ENCODE assay signal across 11 mouse cellular contexts in genomic region chr1:93063694-93064093, GRCm38 (mm10). TPM values are rescaled to one million over a fixed set of nuclear protein-coding genes. Genes with fewer than 3 reads are reported as not detected.
DNase-seq lines count a peak whose midpoint lies in the region; ATAC-seq and TF ChIP-seq lines count a peak whose summit lies in the region.
"Had no signal": no experiment of that assay in that cellular context is flagged by ENCODE, and none has a peak within 500 bp of the region (broad histone marks: within the 10 kb centered on the region; RNA-seq: fewer than 3 reads in every experiment).

No protein-coding gene starts in this region.

- ATAC-seq in forebrain, embryonic 13.5 days: 0 out of 2 replicates have a peak, but pooled peaks have one; percentile 22
- peak; percentile 61 for ATAC-seq in intestine, embryonic 15.5 days
- no peak for ATAC-seq in midbrain, postnatal 0 days (ENCODE audit: low FRiP score)

- DNase-seq in forebrain, embryonic 10.5 days (ENCODE audit: extremely low spot score, low spot score): no peak
- DNase-seq in ovary, adult 18-20 months (ENCODE audit: low spot score): peak; percentile 72
- no peak for DNase-seq in ovary, postnatal 10 days (ENCODE audit: low spot score)
- DNase-seq in ovary, postnatal 36 days (ENCODE audit: low spot score): peak; percentile 71
- no peak for DNase-seq in midbrain, postnatal 0 days (ENCODE audit: low spot score)
- DNase-seq in frontal cortex, postnatal 36 days (ENCODE audit: low spot score in 2 of 2): no peak
- DNase-seq: liver, embryonic 13.5 days had no signal

- no peak for TF ChIP-seq CTCF in midbrain, postnatal 0 days (IDR thresholded peaks at IDR 0.05)

- no peaks in the 10 kb centered on the region for H3K9me3 ChIP-seq in forebrain, embryonic 13.5 days (replicated peaks)
- H3K9me3 ChIP-seq in forebrain, embryonic 10.5 days: no peaks in the 10 kb centered on the region
- no peaks in the 10 kb centered on the region for H3K9me3 ChIP-seq in intestine, embryonic 15.5 days
- no peaks in the 10 kb centered on the region for H3K9me3 ChIP-seq in midbrain, postnatal 0 days (ENCODE audit: low read length)
- H3K9me3 ChIP-seq: liver, embryonic 13.5 days had no signal

- no peaks in the 10 kb centered on the region for H3K27me3 ChIP-seq in forebrain, embryonic 13.5 days
- H3K27me3 ChIP-seq in forebrain, embryonic 10.5 days (ENCODE audit: poor library complexity, severe bottlenecking): no peaks in the 10 kb centered on the region
- no peaks in the 10 kb centered on the region for H3K27me3 ChIP-seq in intestine, embryonic 15.5 days (replicated peaks)
- no peaks in the 10 kb centered on the region for H3K27me3 ChIP-seq in midbrain, postnatal 0 days (ENCODE audit: insufficient read depth, low read length)
- H3K27me3 ChIP-seq: liver, embryonic 13.5 days had no signal

- no peak overlapping the region for H3K4me3 ChIP-seq in forebrain, embryonic 13.5 days
- no peak overlapping the region for H3K4me3 ChIP-seq in forebrain, embryonic 10.5 days
- no peak overlapping the region for H3K4me3 ChIP-seq in intestine, embryonic 15.5 days (replicated peaks)
- H3K4me3 ChIP-seq in midbrain, postnatal 0 days (ENCODE audit: low read depth, low read length): no peak overlapping the region
- H3K4me3 ChIP-seq: liver, embryonic 13.5 days had no signal

- 76% methylated on average over 5 of the region's 5 CpGs for WGBS in forebrain, embryonic 13.5 days
- WGBS in forebrain, embryonic 10.5 days: 83% methylated on average over 5 of the region's 5 CpGs
- 47% methylated on average over 5 of the region's 5 CpGs for WGBS in intestine, embryonic 15.5 days
- 76% methylated on average over 5 of the region's 5 CpGs for WGBS in midbrain, postnatal 0 days

- H3K9ac ChIP-seq in forebrain, embryonic 13.5 days: no peak overlapping the region
- no peak overlapping the region for H3K9ac ChIP-seq in intestine, embryonic 15.5 days
- H3K9ac ChIP-seq in midbrain, postnatal 0 days (replicated peaks; ENCODE audit: low read length, poor library complexity, severe bottlenecking): no peak overlapping the region
- H3K9ac ChIP-seq: liver, embryonic 13.5 days had no signal

- H3K4me1 ChIP-seq in forebrain, embryonic 13.5 days: peaks cover 12% of the 10 kb centered on the region
- peaks cover 5% of the 10 kb centered on the region; the same call in 1 of the 2 replicates for H3K4me1 ChIP-seq in forebrain, embryonic 10.5 days
- H3K4me1 ChIP-seq in intestine, embryonic 15.5 days (replicated peaks): 0 out of 2 replicates have a peak, but pooled peaks cover 4% of the 10 kb centered on the region
- H3K4me1 ChIP-seq in midbrain, postnatal 0 days (ENCODE audit: insufficient read depth, low read length): no peaks in the 10 kb centered on the region
- H3K4me1 ChIP-seq: liver, embryonic 13.5 days had no signal

- no peak overlapping the region for H3K4me2 ChIP-seq in forebrain, embryonic 13.5 days
- H3K4me2 ChIP-seq in intestine, embryonic 15.5 days (replicated peaks): no peak overlapping the region
- no peak overlapping the region for H3K4me2 ChIP-seq in midbrain, postnatal 0 days (ENCODE audit: low read depth, low read length, poor library complexity, severe bottlenecking)
- H3K4me2 ChIP-seq: liver, embryonic 13.5 days had no signal

- H3K36me3 ChIP-seq in forebrain, embryonic 13.5 days (ENCODE audit: poor library complexity, severe bottlenecking): peaks cover 98% of the 10 kb centered on the region
- peaks cover 97% of the 10 kb centered on the region for H3K36me3 ChIP-seq in forebrain, embryonic 10.5 days (replicated peaks)
- H3K36me3 ChIP-seq in intestine, embryonic 15.5 days: no peaks in the 10 kb centered on the region
- peaks cover 94% of the 10 kb centered on the region for H3K36me3 ChIP-seq in midbrain, postnatal 0 days (ENCODE audit: insufficient read depth, low read length)
- H3K36me3 ChIP-seq: liver, embryonic 13.5 days had no signal

- H3K27ac ChIP-seq in forebrain, embryonic 13.5 days: no peak overlapping the region
- H3K27ac ChIP-seq in forebrain, embryonic 10.5 days: no peak overlapping the region
- no peak overlapping the region for H3K27ac ChIP-seq in intestine, embryonic 15.5 days
- no peak overlapping the region for H3K27ac ChIP-seq in midbrain, postnatal 0 days (ENCODE audit: low read depth, low read length)
- H3K27ac ChIP-seq: liver, embryonic 13.5 days had no signal

RNA-seq across cellular contexts. Expression of gene Kif1a, which starts 38.1 kb away (rescaled TPM):
- polyA plus RNA-seq in forebrain, embryonic 13.5 days (2015; fragmentation: Nextera tagmentation; extraction: Ambion mirVana): 205 and 224 TPM in 2 replicates
- polyA plus RNA-seq in forebrain, embryonic 10.5 days (2016; fragmentation: Nextera tagmentation; extraction: Ambion mirVana): 41.4 and 41.5 TPM in 2 replicates
- polyA plus RNA-seq in intestine, embryonic 15.5 days (2015; fragmentation: Nextera tagmentation; extraction: Ambion mirVana): 18.3 and 21.4 TPM in 2 replicates
- total RNA-seq in midbrain, postnatal 0 days (2014; rRNA removed): 677 and 686 TPM in 2 replicates
- polyA plus RNA-seq in midbrain, postnatal 0 days (2015; fragmentation: Nextera tagmentation; extraction: Ambion mirVana): 690 and 716 TPM in 2 replicates

RNA-seq across cellular contexts. Expression of gene Aqp12, which starts 57.6 kb away (rescaled TPM):
- polyA plus RNA-seq in forebrain, embryonic 13.5 days (2015; fragmentation: Nextera tagmentation; extraction: Ambion mirVana): not detected in 2 replicates
- polyA plus RNA-seq in forebrain, embryonic 10.5 days (2016; fragmentation: Nextera tagmentation; extraction: Ambion mirVana): not detected in 2 replicates
- 3.0 and 11.2 TPM in 2 replicates for polyA plus RNA-seq in intestine, embryonic 15.5 days (2015; fragmentation: Nextera tagmentation; extraction: Ambion mirVana)
- total RNA-seq in midbrain, postnatal 0 days (2014; rRNA removed): not detected in 2 replicates
- not detected in 2 replicates for polyA plus RNA-seq in midbrain, postnatal 0 days (2015; fragmentation: Nextera tagmentation; extraction: Ambion mirVana)
- total RNA-seq: CH12.LX; heart, postnatal 14 days had no signal
- polyA plus RNA-seq: liver, embryonic 13.5 days had no signal

Comparison
In these comparisons a context has a peak if more than half of its experiments do, and no peak if none do; other contexts are left out.
1. DNase-seq: peak in ovary, adult 18-20 months (single experiment) and ovary, postnatal 36 days (single experiment); none in forebrain, embryonic 10.5 days (single experiment), ovary, postnatal 10 days (single experiment), midbrain, postnatal 0 days (single experiment) and frontal cortex, postnatal 36 days (0 of 2).